Mouse (Mus musculus) liver, embryonic 11.5 days (tissue): Measurements from ENCODE around the gene Smarca2. TPM values are rescaled to one million over a fixed set of nuclear protein-coding genes. Genes with fewer than 3 reads are reported as not detected.

Experiments used
- ATAC-seq: fragments of 200-750 bp; cut with Nextera tagmentation; replicated peaks from 2 replicates; pipeline ENCODE4 v1.8.0; 2017; ENCODE audit warnings: moderate number of reproducible peaks, mild to moderate bottlenecking, moderate TSS enrichment, moderate library complexity; ENCODE audit not compliant: low FRiP score
- DNase-seq: peaks from one replicate; pipeline ENCODE4 v3.0.0-alpha.2; 2017; ENCODE audit warnings: low spot score
- H3K27ac ChIP-seq: fragments of 300-500 bp; sonication (generic); 2 replicates; pipeline ENCODE4 v1.5.1; 2014; ENCODE audit warnings: mild to moderate bottlenecking, low read depth, low read length, control low read depth
- H3K27me3 ChIP-seq: fragments of 300-500 bp; sonication (generic); replicated peaks from 2 replicates; pipeline ENCODE4 v1.6.1; 2014; ENCODE audit warnings: low read length, mixed read lengths; ENCODE audit not compliant: control insufficient read depth, insufficient read depth
- H3K36me3 ChIP-seq: fragments of 300-500 bp; sonication (generic); 2 replicates; pipeline ENCODE4 v1.6.1; 2014; ENCODE audit warnings: mild to moderate bottlenecking, low read length, moderate library complexity, mixed read lengths; ENCODE audit not compliant: control insufficient read depth, insufficient read depth
- H3K4me1 ChIP-seq: fragments of 300-500 bp; sonication (generic); replicated peaks from 2 replicates; pipeline ENCODE4 v1.6.1; 2014; ENCODE audit warnings: low read length, mixed read lengths; ENCODE audit not compliant: control insufficient read depth, insufficient read depth
- H3K4me2 ChIP-seq: fragments of 300-500 bp; sonication (generic); 2 replicates; pipeline ENCODE4 v1.6.1; 2014; ENCODE audit warnings: mild to moderate bottlenecking, control low read depth, moderate library complexity
- H3K4me3 ChIP-seq: fragments of 300-500 bp; sonication (generic); 2 replicates; pipeline ENCODE4 v1.5.1; 2014; ENCODE audit warnings: low read depth, low read length, control low read depth
- H3K9ac ChIP-seq: fragments of 300-500 bp; sonication (generic); 2 replicates; pipeline ENCODE4 v1.6.1; 2014; ENCODE audit warnings: low read depth, low read length, control low read depth
- H3K9me3 ChIP-seq: fragments of 300-500 bp; sonication (generic); 2 replicates; pipeline ENCODE4 v1.6.1; 2016; ENCODE audit warnings: low read length, inconsistent platforms, mixed read lengths; ENCODE audit not compliant: control insufficient read depth
- WGBS: fragments of 180-500 bp; shearing (Covaris S2); extraction: QIAGEN DNeasy Blood & Tissue Kit; methylation state at CpG from one replicate; pipeline ENCODE4 v1.1.7; 2014; 5-methylcytosine and 5-hydroxymethylcytosine counted together
- polyA plus RNA-seq: library from polyadenylated mRNA; unstranded; fragments of >200 nt; fragmentation: Nextera tagmentation; extraction: Ambion mirVana; gene quantifications from 2 replicates; pipeline ENCODE4 v1.2.1, GENCODE M21; 2014

The Smarca2 gene
- 16.1 and 16.3 TPM in 2 replicates for polyA plus RNA-seq

DNA sequence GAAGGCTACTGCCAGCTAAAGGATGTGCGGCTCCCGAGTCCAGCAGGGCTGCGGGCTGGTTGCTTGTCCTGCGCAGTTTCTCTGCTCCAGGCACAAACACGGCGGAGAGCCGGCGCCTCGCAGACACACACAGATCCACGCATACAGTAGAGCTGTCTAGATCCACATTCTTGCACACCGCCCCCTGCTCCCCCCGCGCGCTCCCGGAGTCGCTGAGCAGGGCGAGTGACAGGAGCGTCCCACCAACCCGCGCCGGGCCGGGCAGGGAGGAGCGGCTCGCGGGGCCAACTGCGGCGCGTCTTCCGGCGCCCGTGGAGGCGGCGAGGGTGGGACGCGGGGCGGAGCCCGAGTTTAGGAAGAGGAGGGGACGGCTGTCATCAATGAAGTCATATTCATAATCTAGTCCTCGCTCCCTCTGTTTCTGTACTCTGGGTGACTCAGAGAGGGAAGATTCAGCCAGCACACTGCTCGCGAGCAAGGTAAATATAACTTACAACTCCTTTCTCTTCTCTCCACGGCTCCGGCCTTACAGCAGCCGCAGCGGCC lies at the start of gene Smarca2:
Gene Smarca2, plus strand, starts transcription at position 296 of the 546 bp plus-strand sequence.
- Histone ChIP-seq H3K27ac (peak within 1 kb of the TSS; percentile 27; the same call in 1 of the 2 replicates), H3K9me3 (no peaks in the 10 kb centered on the region), H3K4me2 (peak within 1 kb of the TSS; percentile 100), H3K9ac (peak within 1 kb of the TSS; percentile 56), H3K4me1 (0 out of 2 replicates have a peak, but pooled peaks cover 3% of the 10 kb centered on the region), H3K27me3 (peaks cover 34% of the 10 kb centered on the region), H3K4me3 (peak within 1 kb of the TSS; percentile 66), H3K36me3 (no peaks in the 10 kb centered on the region)
- ATAC-seq: peak; percentile 96
- DNase-seq: peak; percentile 92
- WGBS: under 1% methylated on average over 45 of the region's 45 CpGs

DNA sequence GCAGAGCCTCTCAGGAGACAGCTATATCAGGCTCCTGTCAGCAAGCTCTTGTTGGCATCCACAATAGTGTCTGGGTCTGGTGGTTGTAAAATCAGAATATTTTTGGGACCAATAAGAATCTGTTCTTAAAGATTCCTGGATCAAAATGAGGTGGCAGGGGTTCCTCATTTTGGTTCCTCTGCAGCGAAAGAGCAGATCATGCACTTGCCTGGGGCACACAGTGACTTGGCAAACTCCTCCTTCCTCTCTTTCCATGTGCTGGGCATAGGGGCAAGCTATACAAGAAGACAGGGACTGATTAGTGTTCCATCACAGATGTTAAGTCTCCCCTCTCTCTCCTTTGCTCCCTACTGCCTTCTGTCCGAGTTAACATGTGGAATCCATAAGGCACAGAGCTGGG lies 40.0 kb upstream of the Smarca2 start:
- 62% methylated on average over 2 of the region's 2 CpGs for WGBS
- no peak for DNase-seq
- Histone ChIP-seq H3K9ac (no peak overlapping the region), H3K9me3 (no peaks in the 10 kb centered on the region), H3K27me3 (no peaks in the 10 kb centered on the region), H3K4me2 (no peak overlapping the region), H3K36me3 (no peaks in the 10 kb centered on the region), H3K27ac (no peak overlapping the region), H3K4me1 (no peaks in the 10 kb centered on the region), H3K4me3 (no peak overlapping the region)
- no peak for ATAC-seq

DNA sequence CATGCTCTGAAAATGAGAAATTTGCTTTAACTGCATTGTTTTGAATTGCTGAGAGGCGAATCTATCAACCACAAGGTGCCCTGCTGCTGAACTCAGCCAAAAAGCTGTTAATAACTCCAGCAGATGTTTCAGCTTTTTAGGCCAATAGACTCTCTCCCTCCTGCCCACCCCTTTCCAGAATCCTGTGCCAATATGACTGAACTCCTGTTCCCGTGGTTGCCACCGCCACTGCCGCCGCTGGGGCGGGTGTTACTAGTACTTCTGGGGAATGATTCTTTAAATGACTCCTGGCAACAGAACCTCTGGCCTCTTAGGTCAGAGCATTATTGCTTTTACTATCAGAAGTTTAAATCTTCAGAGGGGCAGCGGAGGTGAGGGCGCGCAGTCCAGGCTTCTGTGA lies 38.7 kb upstream of the Smarca2 start:
- Histone ChIP-seq H3K27ac (no peak overlapping the region), H3K4me2 (no peak overlapping the region), H3K9ac (no peak overlapping the region), H3K4me1 (no peaks in the 10 kb centered on the region), H3K27me3 (no peaks in the 10 kb centered on the region), H3K36me3 (no peaks in the 10 kb centered on the region), H3K4me3 (no peak overlapping the region), H3K9me3 (no peaks in the 10 kb centered on the region)
- ATAC-seq (no peak), DNase-seq (no peak)
- 81% methylated on average over 9 of the region's 9 CpGs for WGBS

DNA sequence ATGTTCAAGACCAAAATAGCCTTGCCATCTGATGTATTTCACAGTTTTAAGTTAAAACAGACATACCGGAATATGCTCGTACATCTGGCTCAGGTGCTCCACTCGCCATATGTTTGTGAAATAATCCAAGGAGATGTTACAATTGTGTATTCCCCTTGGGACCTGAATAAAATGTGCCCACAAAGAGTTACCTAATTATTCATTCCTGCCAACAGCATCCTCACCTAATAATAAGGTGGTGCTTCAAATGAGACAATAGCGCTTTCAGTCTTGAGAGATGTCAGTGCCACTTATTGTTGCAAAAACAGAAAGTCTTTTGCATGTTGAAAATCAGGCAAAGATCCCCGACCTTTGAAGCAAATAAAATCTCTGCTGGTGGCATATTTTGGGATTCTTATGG lies 36.6 kb upstream of the Smarca2 start:
- Histone ChIP-seq H3K36me3 (no peaks in the 10 kb centered on the region), H3K27me3 (no peaks in the 10 kb centered on the region), H3K9me3 (no peaks in the 10 kb centered on the region), H3K27ac (no peak overlapping the region), H3K4me3 (no peak overlapping the region), H3K4me1 (no peaks in the 10 kb centered on the region), H3K9ac (no peak overlapping the region), H3K4me2 (no peak overlapping the region)
- WGBS: 78% methylated on average over 5 of the region's 5 CpGs
- no peak for ATAC-seq
- DNase-seq: no peak

DNA sequence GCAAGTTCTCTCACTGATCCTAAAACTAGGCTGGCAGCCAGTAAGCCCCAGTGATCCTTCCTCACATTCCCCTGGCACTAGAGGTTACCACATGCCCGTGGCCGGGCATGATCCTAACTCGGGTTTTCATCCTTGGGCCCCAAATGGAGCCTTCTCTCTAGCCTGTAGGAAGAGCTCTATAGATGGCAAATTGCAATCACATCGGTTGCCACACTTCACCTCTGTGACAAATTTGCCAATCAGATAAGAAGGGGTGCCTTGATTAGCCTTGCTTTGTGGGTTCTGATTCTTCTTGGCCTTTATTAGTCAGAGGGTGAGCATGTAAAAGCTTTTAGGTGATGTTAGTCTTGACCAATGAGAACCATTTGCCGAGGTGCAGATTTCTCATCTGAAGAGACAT lies 35.9 kb upstream of the Smarca2 start:
- WGBS: 89% methylated on average over 5 of the region's 5 CpGs
- no peak overlapping the region for H3K4me2 ChIP-seq
- H3K27me3 ChIP-seq: no peaks in the 10 kb centered on the region
- H3K9ac ChIP-seq: no peak overlapping the region
- ATAC-seq: no peak
- no peak for DNase-seq
- H3K27ac ChIP-seq: no peak overlapping the region
- H3K4me1 ChIP-seq: no peaks in the 10 kb centered on the region
- H3K36me3 ChIP-seq: no peaks in the 10 kb centered on the region
- no peak overlapping the region for H3K4me3 ChIP-seq
- no peaks in the 10 kb centered on the region for H3K9me3 ChIP-seq

DNA sequence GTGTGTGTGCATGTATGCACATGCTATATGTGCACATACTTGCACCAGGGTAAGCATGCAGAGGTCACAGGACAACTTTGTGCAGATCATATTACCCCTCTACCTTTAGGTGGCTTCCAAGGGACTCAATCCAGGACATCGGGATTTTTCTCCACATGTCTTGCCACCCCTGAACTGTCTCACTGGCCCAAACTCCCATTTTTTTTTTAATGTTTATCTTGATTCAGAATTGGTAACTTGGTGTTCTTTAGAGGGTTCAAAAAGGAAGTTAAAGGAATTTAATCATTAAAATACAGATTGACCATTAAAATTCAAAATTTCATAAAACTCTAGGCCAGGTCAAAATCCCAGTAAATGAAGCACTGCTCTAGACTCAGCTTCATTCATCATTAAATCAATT lies 35.4 kb upstream of the Smarca2 start:
- Histone ChIP-seq H3K9me3 (no peaks in the 10 kb centered on the region), H3K36me3 (no peaks in the 10 kb centered on the region), H3K4me1 (no peaks in the 10 kb centered on the region), H3K27me3 (no peaks in the 10 kb centered on the region), H3K9ac (no peak overlapping the region), H3K27ac (no peak overlapping the region), H3K4me2 (no peak overlapping the region), H3K4me3 (no peak overlapping the region)
- ATAC-seq (no peak), DNase-seq (no peak)
- 82% methylated on average over 1 of the region's 1 CpGs for WGBS

DNA sequence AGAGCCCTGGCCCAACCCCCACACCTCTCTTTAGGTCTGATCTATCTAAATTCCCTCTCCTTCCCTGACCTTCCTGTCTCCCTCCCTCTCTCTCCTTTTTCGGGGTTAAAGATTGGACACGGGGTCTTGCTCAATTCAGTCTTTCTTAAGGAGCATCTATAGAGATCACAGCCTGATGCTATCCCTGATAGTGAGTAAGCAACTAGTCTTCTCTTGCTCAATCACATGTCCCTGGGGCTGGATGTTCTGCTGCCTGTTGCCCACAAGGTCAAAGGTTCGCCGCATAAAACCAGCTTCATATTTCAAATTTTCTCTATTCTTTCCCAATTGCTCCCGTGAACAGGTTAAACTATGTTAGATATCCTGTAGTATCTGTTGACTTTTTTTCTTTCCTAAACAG lies 25.2 kb upstream of the Smarca2 start:
- H3K36me3 ChIP-seq: no peaks in the 10 kb centered on the region
- no peak for DNase-seq
- no peaks in the 10 kb centered on the region for H3K4me1 ChIP-seq
- H3K9me3 ChIP-seq: no peaks in the 10 kb centered on the region
- no peak overlapping the region for H3K4me3 ChIP-seq
- no peak overlapping the region for H3K4me2 ChIP-seq
- no peak for ATAC-seq
- 77% methylated on average over 5 of the region's 5 CpGs for WGBS
- no peak overlapping the region for H3K9ac ChIP-seq
- H3K27ac ChIP-seq: no peak overlapping the region
- H3K27me3 ChIP-seq: no peaks in the 10 kb centered on the region

DNA sequence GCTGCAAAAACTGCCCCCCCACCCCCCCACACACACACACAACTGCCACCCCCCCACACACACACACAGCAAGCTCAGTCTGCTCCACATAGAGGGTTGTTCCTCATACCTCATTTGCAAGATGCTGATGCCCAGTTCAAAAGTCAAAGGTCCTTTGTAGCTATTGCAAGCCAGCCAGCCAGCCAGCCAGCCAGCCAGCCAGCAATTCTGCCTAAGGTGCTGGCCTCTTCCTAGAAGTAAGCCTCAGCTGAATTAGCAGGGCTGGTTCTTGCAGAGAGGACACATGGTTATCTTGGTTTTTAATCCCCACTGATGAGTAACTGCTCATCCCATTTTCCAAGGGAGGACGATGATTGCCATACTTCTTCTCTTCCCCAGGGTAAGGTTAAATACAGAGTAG lies 24.8 kb upstream of the Smarca2 start:
- H3K4me3 ChIP-seq: no peak overlapping the region
- H3K9ac ChIP-seq: no peak overlapping the region
- no peaks in the 10 kb centered on the region for H3K36me3 ChIP-seq
- H3K4me2 ChIP-seq: no peak overlapping the region
- no peak for DNase-seq
- 63% methylated on average over 1 of the region's 1 CpGs for WGBS
- no peak overlapping the region for H3K27ac ChIP-seq
- no peaks in the 10 kb centered on the region for H3K9me3 ChIP-seq
- H3K27me3 ChIP-seq: no peaks in the 10 kb centered on the region
- H3K4me1 ChIP-seq: no peaks in the 10 kb centered on the region
- no peak for ATAC-seq

DNA sequence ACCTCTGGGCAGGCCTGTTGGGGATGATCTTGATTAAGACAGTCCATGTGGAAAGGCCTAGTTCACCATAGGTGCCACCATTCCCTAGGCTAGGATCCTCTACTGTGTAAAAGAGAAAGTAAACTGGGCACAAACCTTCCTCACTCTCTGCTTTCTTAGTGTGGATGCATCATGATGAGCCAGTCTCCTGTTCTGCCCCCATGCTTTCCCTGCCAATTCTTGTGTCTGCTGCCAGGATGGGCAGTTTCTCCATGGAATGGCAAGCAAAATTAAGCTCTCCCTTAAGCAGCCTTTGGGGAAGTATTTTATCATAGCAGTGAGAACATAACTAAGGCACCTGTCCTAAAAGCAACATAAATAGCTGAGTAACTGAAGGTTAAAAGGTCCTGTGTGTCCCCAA lies 10.2 kb upstream of the Smarca2 start:
- Histone ChIP-seq H3K36me3 (no peaks in the 10 kb centered on the region), H3K4me1 (no peaks in the 10 kb centered on the region), H3K4me3 (no peak overlapping the region), H3K9ac (no peak overlapping the region), H3K27ac (no peak overlapping the region), H3K4me2 (no peak overlapping the region), H3K9me3 (no peaks in the 10 kb centered on the region), H3K27me3 (no peaks in the 10 kb centered on the region)
- ATAC-seq (no peak), DNase-seq (no peak)
